8 mouse cellular contexts compared by ENCODE assay signal in the genomic region with DNA sequence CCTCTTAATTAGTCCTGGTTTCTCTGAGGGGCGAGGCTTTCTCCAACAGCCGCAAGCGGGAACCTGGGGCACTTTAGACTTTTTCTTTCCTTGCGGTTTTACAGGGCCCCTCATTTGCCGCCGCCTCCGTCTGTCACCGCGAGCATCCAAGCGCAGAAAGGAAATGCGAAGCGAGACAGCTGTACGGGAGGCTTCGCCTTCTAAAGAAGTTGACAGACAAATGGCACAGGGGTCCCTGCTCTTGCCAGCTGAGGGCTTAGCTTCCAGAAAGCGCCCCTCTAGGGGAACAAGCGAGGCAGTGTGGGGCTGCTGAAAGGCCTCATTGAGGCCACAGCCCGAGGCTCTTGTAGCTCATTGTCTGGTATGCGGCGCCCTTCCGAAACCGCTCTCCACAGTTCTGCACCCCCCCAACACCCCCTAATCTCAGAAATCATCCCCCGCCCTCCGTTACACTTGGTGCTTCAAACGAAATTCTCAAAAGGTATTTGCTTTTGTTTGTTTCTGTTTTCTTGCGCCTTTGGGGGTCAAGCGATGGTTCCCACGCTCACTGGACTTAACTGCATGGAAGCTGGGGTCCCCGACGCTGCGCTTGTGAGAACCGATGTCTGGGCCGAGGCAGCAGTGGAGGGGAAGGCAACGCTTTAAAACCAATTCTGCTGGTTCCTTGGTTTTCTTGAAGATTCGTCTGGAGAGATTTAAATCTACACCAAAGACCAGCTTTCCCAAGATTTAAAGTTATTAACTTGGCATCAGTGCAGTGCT. TPM values are rescaled to one million over a fixed set of nuclear protein-coding genes. Genes with fewer than 3 reads are reported as not detected.
DNase-seq lines count a peak whose midpoint lies in the region; ATAC-seq and TF ChIP-seq lines count a peak whose summit lies in the region.

No protein-coding gene starts in this region.

- H3K9ac ChIP-seq in kidney, postnatal 0 days (ENCODE audit: low read depth, low read length), result peak overlapping the region; percentile 54; the same call in 1 of the 2 replicates
- peak overlapping the region; percentile 61 for H3K9ac ChIP-seq in heart, embryonic 16.5 days (ENCODE audit: low read length)
- peak overlapping the region; percentile 53 for H3K9ac ChIP-seq in liver, postnatal 0 days (replicated peaks)

- no peaks in the 10 kb centered on the region for H3K9me3 ChIP-seq in kidney, postnatal 0 days (replicated peaks; ENCODE audit: low read length)
- H3K9me3 ChIP-seq in heart, embryonic 16.5 days (replicated peaks; ENCODE audit: control insufficient read depth, low read length), result no peaks in the 10 kb centered on the region
- no peaks in the 10 kb centered on the region for H3K9me3 ChIP-seq in liver, postnatal 0 days (ENCODE audit: low read length)

- peak overlapping the region; percentile 34 for H3K4me3 ChIP-seq in kidney, postnatal 0 days (replicated peaks; ENCODE audit: low read depth, low read length)
- H3K4me3 ChIP-seq in heart, embryonic 16.5 days (ENCODE audit: low read length), result peak overlapping the region; percentile 33
- H3K4me3 ChIP-seq in liver, postnatal 0 days (ENCODE audit: low read depth, low read length), result peak overlapping the region; percentile 22; the same call in 1 of the 2 replicates

- 7% methylated on average over 34 of the region's 34 CpGs for WGBS in kidney, postnatal 0 days
- 12% methylated on average over 34 of the region's 34 CpGs for WGBS in heart, embryonic 16.5 days
- WGBS in liver, postnatal 0 days (ENCODE audit: insufficient replicate concordance), result 8% methylated on average over 34 of the region's 34 CpGs

- peaks cover 4% of the 10 kb centered on the region; the same call in 1 of the 2 replicates for H3K4me1 ChIP-seq in kidney, postnatal 0 days (replicated peaks; ENCODE audit: insufficient read depth, low read length)
- peaks cover 25% of the 10 kb centered on the region for H3K4me1 ChIP-seq in heart, embryonic 16.5 days (ENCODE audit: control insufficient read depth, insufficient read depth, low read length)
- H3K4me1 ChIP-seq in liver, postnatal 0 days (ENCODE audit: insufficient read depth), result peaks cover 6% of the 10 kb centered on the region; the same call in 1 of the 2 replicates

- no peak for TF ChIP-seq CTCF in kidney, postnatal 0 days (IDR thresholded peaks at IDR 0.05; ENCODE audit: low read depth)
- TF ChIP-seq CTCF in liver, postnatal 0 days (IDR thresholded peaks at IDR 0.05; ENCODE audit: low read depth), result no peak

- no peak for TF ChIP-seq EP300 in liver, postnatal 0 days (IDR thresholded peaks at IDR 0.05; ENCODE audit: low read depth)

- H3K27ac ChIP-seq in kidney, postnatal 0 days, result 0 out of 2 replicates have a peak overlapping the region, but pooled peaks have one; percentile 19
- H3K27ac ChIP-seq in heart, embryonic 16.5 days (ENCODE audit: low read length), result peak overlapping the region; percentile 47
- peak overlapping the region; percentile 81 for H3K27ac ChIP-seq in liver, postnatal 0 days (ENCODE audit: low read depth)

- DNase-seq in kidney, postnatal 0 days (ENCODE audit: low spot score), result peak; percentile 61
- no peak for DNase-seq in kidney, adult 11 months
- DNase-seq in brain, adult 2 months (ENCODE audit: low read depth, low spot score), result peak; percentile 60
- peak; percentile 56 for DNase-seq in liver, postnatal 0 days
- peak; percentile 78 for DNase-seq in retina, embryonic 14.5 days (ENCODE audit: low spot score)
- no peak for DNase-seq in adipocyte (ENCODE audit: low spot score)

- no peaks in the 10 kb centered on the region for H3K36me3 ChIP-seq in kidney, postnatal 0 days (ENCODE audit: insufficient read depth, low read length)
- no peaks in the 10 kb centered on the region for H3K36me3 ChIP-seq in heart, embryonic 16.5 days (ENCODE audit: control insufficient read depth, insufficient read depth)
- H3K36me3 ChIP-seq in liver, postnatal 0 days (replicated peaks; ENCODE audit: insufficient read depth, low read length), result no peaks in the 10 kb centered on the region

- ATAC-seq in kidney, postnatal 0 days (replicated peaks; ENCODE audit: low FRiP score, low read depth), result no peak
- peak; percentile 21; the same call in 1 of the 2 replicates for ATAC-seq in heart, embryonic 16.5 days (replicated peaks; ENCODE audit: extremely low read depth, insufficient read depth, low FRiP score)
- ATAC-seq in liver, postnatal 0 days, result peak; percentile 47; the same call in 1 of the 2 replicates
- ATAC-seq in erythroblast, adult 5-6 weeks (replicated peaks; ENCODE audit: low FRiP score, poor library complexity, severe bottlenecking), result no peak

- H3K4me2 ChIP-seq in kidney, postnatal 0 days (ENCODE audit: low read length), result peak overlapping the region; percentile 67
- H3K4me2 ChIP-seq in heart, embryonic 16.5 days (ENCODE audit: low read depth, low read length), result peak overlapping the region; percentile 57
- H3K4me2 ChIP-seq in liver, postnatal 0 days (ENCODE audit: low read depth, low read length), result peak overlapping the region; percentile 49

- no peaks in the 10 kb centered on the region for H3K27me3 ChIP-seq in kidney, postnatal 0 days (ENCODE audit: insufficient read depth, low read length)
- 0 out of 2 replicates have a peak, but pooled peaks cover 2% of the 10 kb centered on the region for H3K27me3 ChIP-seq in heart, embryonic 16.5 days (ENCODE audit: control insufficient read depth, insufficient read depth, low read length)
- H3K27me3 ChIP-seq in liver, postnatal 0 days (ENCODE audit: insufficient read depth, low read length), result peaks cover 23% of the 10 kb centered on the region

RNA-seq across cellular contexts. Expression of gene Plekho1, which starts 22.7 kb away (rescaled TPM):
- 41.5 and 42.5 TPM in 2 replicates for polyA plus RNA-seq in kidney, postnatal 0 days (2015; fragmentation: Nextera tagmentation; extraction: Ambion mirVana)
- polyA plus RNA-seq in heart, embryonic 16.5 days (2015; fragmentation: Nextera tagmentation; extraction: Ambion mirVana), result 63.3 and 67.1 TPM in 2 replicates
- 10.7 and 11.7 TPM in 2 replicates for polyA plus RNA-seq in liver, postnatal 0 days (2015; fragmentation: Nextera tagmentation; extraction: Ambion mirVana)
- 6.7 and 10.8 TPM in 2 replicates for total RNA-seq in erythroblast, adult 5-6 weeks (2015; ENCODE audit: low replicate concordance)
- total RNA-seq in erythroblast, adult 5-6 weeks (2017; ENCODE audit: low replicate concordance), result 8.2 and 10.1 TPM in 2 replicates

RNA-seq across cellular contexts. Expression of gene Anp32e, which starts 44.0 kb away (rescaled TPM):
- polyA plus RNA-seq in kidney, postnatal 0 days (2015; fragmentation: Nextera tagmentation; extraction: Ambion mirVana), result 128 and 151 TPM in 2 replicates
- polyA plus RNA-seq in heart, embryonic 16.5 days (2015; fragmentation: Nextera tagmentation; extraction: Ambion mirVana), result 188 and 233 TPM in 2 replicates
- polyA plus RNA-seq in liver, postnatal 0 days (2015; fragmentation: Nextera tagmentation; extraction: Ambion mirVana), result 92.0 and 98.4 TPM in 2 replicates
- 37.6 and 46.3 TPM in 2 replicates for total RNA-seq in erythroblast, adult 5-6 weeks (2015; ENCODE audit: low replicate concordance)
- 212 and 278 TPM in 2 replicates for total RNA-seq in erythroblast, adult 5-6 weeks (2017; ENCODE audit: low replicate concordance)

Comparison
In these comparisons a context has a peak if more than half of its experiments do, and no peak if none do; other contexts are left out.
1. DNase-seq: peak in kidney, postnatal 0 days (single experiment), brain, adult 2 months (single experiment), liver, postnatal 0 days (single experiment) and retina, embryonic 14.5 days (single experiment); none in kidney, adult 11 months (single experiment) and adipocyte (single experiment).
2. ATAC-seq: peak in heart, embryonic 16.5 days (single experiment) and liver, postnatal 0 days (single experiment); none in kidney, postnatal 0 days (single experiment) and erythroblast, adult 5-6 weeks (single experiment).
3. H3K27ac ChIP-seq: peak in every context shown above with its lines; median percentile 81 in liver, postnatal 0 days; 47 in heart, embryonic 16.5 days; 19 in kidney, postnatal 0 days.
4. Peak in every context shown above with its lines, with median percentiles within 50 percentile points of each other: H3K4me2 ChIP-seq, H3K4me3 ChIP-seq and H3K9ac ChIP-seq.